Mouse (Mus musculus) liver, embryonic 14.5 days (tissue): ENCODE measurements around the gene Vash2. TPM values are rescaled to one million over a fixed set of nuclear protein-coding genes. Genes with fewer than 3 reads are reported as not detected.

Experiments
- ATAC-seq: fragments of 200-750 bp; cut with Nextera tagmentation; 2 replicates; pipeline ENCODE4 v1.8.0; 2017; ENCODE audit warnings: moderate number of reproducible peaks, mild to moderate bottlenecking, moderate library complexity; ENCODE audit not compliant: insufficient read depth
- DNase-seq, 3 experiments: peaks; one replicate each; pipeline ENCODE4 v3.0.0-alpha.2; 2012 to 2013; ENCODE audit warnings: low read depth in 3 of 3, low spot score in 3 of 3
- H3K27ac ChIP-seq: fragments of 300-500 bp; sonication (generic); 2 replicates; pipeline ENCODE4 v1.5.1; 2014; ENCODE audit warnings: moderate library complexity, mild to moderate bottlenecking, control low read depth, inconsistent platforms
- H3K27me3 ChIP-seq: fragments of 300-500 bp; sonication (generic); 2 replicates; pipeline ENCODE4 v1.6.1; 2014; ENCODE audit warnings: mild to moderate bottlenecking, low read length, moderate library complexity; ENCODE audit not compliant: control insufficient read depth, insufficient read depth
- H3K36me3 ChIP-seq: fragments of 300-500 bp; sonication (generic); replicated peaks from 2 replicates; pipeline ENCODE4 v1.6.1; 2014; ENCODE audit warnings: low read depth; ENCODE audit not compliant: control insufficient read depth, insufficient read depth
- H3K4me1 ChIP-seq, 2 experiments: fragments of 200-500 bp in 1 of 2; fragments of 300-500 bp in 1 of 2; sonication (generic) in 1 of 2; replicated peaks; 2 replicates each; pipeline ENCODE4 v1.6.1; 2012 to 2014; ENCODE audit warnings: antibody characterized with exemption in 1 of 2, inconsistent platforms in 1 of 2, low read length in 1 of 2; ENCODE audit not compliant: control insufficient read depth in 2 of 2, insufficient read depth in 2 of 2
- H3K4me2 ChIP-seq: fragments of 300-500 bp; sonication (generic); 2 replicates; pipeline ENCODE4 v1.6.1; 2014; ENCODE audit warnings: low read depth, mild to moderate bottlenecking, control low read depth, moderate library complexity
- H3K4me3 ChIP-seq, 2 experiments: fragments of 200-500 bp in 1 of 2; fragments of 300-500 bp in 1 of 2; sonication (generic) in 1 of 2; 2 replicates each; pipeline ENCODE4 v1.5.1; 2012 to 2014; ENCODE audit warnings: low read depth in 2 of 2, low read length in 2 of 2, mild to moderate bottlenecking in 2 of 2, control low read depth in 1 of 2, inconsistent platforms in 1 of 2, moderate library complexity in 1 of 2; ENCODE audit not compliant: insufficient read depth in 1 of 2
- H3K9ac ChIP-seq: fragments of 300-500 bp; sonication (generic); replicated peaks from 2 replicates; pipeline ENCODE4 v1.6.1; 2014; ENCODE audit warnings: mild to moderate bottlenecking, control low read depth, moderate library complexity
- H3K9me3 ChIP-seq: fragments of 300-500 bp; sonication (generic); 2 replicates; pipeline ENCODE4 v1.6.1; 2016; ENCODE audit warnings: low read length, mixed read lengths; ENCODE audit not compliant: control insufficient read depth
- CTCF ChIP-seq: IDR thresholded peaks from 2 replicates; pipeline ENCODE4 v1.5.1; 2016; ENCODE audit warnings: antibody characterized with exemption, low read depth, control low read depth
- EP300 ChIP-seq: IDR thresholded peaks from 2 replicates; pipeline ENCODE4 v1.6.1; 2016; ENCODE audit warnings: antibody characterized with exemption, low read depth
- WGBS: fragments of 180-500 bp; shearing (Covaris S2); extraction: QIAGEN DNeasy Blood & Tissue Kit; methylation state at CpG from one replicate; pipeline ENCODE4 v1.1.7; 2014; ENCODE audit not compliant: insufficient replicate concordance; 5-methylcytosine and 5-hydroxymethylcytosine counted together
- polyA plus RNA-seq, 2 experiments: library from polyadenylated mRNA; depleted of rRNA in 1 of 2; stranded (reverse) in 1 of 2; unstranded in 1 of 2; fragments of >200 nt; fragmentation: Nextera tagmentation in 1 of 2; extraction: Ambion mirVana in 1 of 2; gene quantifications; 2 replicates each; pipeline versions ENCODE4 v1.2.1 to v1.2.3; 2012 to 2014

Vash2 gene
- polyA plus RNA-seq, 2 experiments = 0.40 to 0.81 TPM

DNA sequence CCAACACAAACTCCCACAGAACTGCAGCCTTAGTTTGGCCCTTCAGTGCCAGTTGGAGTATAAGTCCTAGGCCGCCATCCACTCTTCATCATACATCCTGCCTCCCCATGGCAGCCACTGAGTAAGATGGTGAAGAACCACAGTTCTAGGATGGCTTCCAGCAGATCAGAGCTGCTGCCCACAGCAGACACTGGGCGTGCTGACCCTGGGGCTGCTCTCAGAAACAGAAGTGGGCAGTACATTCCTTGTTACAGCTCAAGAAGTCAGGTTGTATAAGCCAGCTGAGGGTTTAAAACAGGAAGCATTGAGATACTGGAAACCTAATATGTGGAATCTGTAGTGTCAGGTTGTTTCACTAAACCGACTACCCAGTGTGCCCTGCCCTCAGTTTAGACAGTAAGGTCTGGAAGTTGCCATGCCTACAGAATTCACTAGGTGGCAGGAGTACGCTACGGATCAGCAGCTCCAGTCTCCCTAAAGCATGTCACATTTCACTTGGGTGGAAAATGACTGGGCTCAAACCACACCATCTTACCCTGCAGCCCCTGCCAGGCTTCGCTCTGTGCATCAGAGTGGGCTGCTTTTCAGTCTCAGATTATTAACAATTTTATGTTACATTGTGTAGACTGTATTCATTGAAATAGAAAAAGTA is 34.9 kb downstream of the Vash2 start:
- no peaks in the 10 kb centered on the region for H3K27me3 ChIP-seq
- no peak overlapping the region for H3K9ac ChIP-seq
- 53% methylated on average over 6 of the region's 6 CpGs for WGBS
- peaks cover 30% of the 10 kb centered on the region for H3K36me3 ChIP-seq
- no peak overlapping the region for H3K4me2 ChIP-seq
- TF ChIP-seq EP300 (no peak), CTCF (peak; percentile 81)
- H3K4me3 ChIP-seq = no peak overlapping the region
- no peaks in the 10 kb centered on the region for H3K4me1 ChIP-seq
- H3K27ac ChIP-seq = no peak overlapping the region
- no peaks in the 10 kb centered on the region for H3K9me3 ChIP-seq
- ATAC-seq = peak; percentile 52; the same call in 1 of the 2 replicates
- DNase-seq = peak in 2 of 3 experiments; percentile 24 to 36

DNA sequence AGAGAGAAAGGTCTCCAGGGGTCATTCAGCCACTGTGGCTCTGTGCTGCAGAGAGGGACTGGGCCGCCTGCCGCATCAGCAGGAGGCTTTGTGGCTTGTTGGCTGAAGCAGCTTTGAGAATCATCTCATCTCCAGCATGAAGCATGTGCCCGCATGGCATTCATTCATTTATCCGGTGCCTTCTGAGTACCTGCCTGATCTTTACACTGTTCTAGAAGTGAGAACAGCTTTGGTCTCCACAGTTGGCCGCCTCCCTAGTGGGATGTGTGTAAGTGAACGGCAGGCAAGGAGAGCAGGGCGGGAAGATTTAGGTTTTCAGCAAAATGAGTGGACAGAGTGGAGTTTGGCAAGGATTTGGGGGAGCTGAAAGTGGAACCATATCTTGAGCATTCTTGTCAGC is 39.3 kb downstream of the Vash2 start:
- 75% methylated on average over 7 of the region's 7 CpGs for WGBS

DNA sequence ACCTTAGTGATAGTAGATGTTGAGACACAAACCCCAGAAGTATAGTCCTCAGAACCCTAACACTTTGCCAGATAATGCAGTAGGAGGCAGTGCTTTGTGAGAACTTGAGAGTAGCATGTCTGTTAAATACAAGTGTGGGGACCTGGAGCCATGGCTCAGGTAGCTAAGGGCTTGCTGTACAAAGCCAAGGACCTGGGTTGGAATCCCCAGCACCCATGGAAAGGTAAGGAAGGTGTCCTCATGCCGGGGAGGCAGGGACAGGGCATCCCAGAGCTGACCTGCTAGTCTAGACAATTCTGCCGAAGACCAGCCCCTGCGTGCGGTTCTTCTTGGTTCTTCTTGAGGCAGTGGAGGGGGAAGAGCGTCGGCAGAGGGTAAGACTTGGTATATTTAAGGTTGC is 48.9 kb downstream of the Vash2 start:
- TF ChIP-seq EP300 (no peak), CTCF (no peak)
- 82% methylated on average over 6 of the region's 6 CpGs for WGBS
- H3K4me3 ChIP-seq = no peak overlapping the region
- DNase-seq (no peak), ATAC-seq (no peak)
- H3K27me3 ChIP-seq = no peaks in the 10 kb centered on the region
- no peak overlapping the region for H3K4me2 ChIP-seq
- peaks cover 11 to 16% of the 10 kb centered on the region in 2 experiments for H3K4me1 ChIP-seq
- no peaks in the 10 kb centered on the region for H3K9me3 ChIP-seq
- no peaks in the 10 kb centered on the region; the same call in 1 of the 2 replicates for H3K36me3 ChIP-seq
- H3K27ac ChIP-seq = no peak overlapping the region
- H3K9ac ChIP-seq = no peak overlapping the region

More for the DNA sequence above, 39.3 kb downstream of the Vash2 start:
- H3K4me1 ChIP-seq = no peaks in the 10 kb centered on the region
- H3K36me3 ChIP-seq = peaks cover 32% of the 10 kb centered on the region
- DNase-seq = no peak
- H3K9me3 ChIP-seq = no peaks in the 10 kb centered on the region
- no peak for TF ChIP-seq CTCF
- TF ChIP-seq EP300 = no peak
- no peak overlapping the region for H3K4me2 ChIP-seq
- no peak for ATAC-seq
- no peak overlapping the region for H3K27ac ChIP-seq
- H3K27me3 ChIP-seq = no peaks in the 10 kb centered on the region
- H3K9ac ChIP-seq = no peak overlapping the region
- H3K4me3 ChIP-seq = no peak overlapping the region

DNA sequence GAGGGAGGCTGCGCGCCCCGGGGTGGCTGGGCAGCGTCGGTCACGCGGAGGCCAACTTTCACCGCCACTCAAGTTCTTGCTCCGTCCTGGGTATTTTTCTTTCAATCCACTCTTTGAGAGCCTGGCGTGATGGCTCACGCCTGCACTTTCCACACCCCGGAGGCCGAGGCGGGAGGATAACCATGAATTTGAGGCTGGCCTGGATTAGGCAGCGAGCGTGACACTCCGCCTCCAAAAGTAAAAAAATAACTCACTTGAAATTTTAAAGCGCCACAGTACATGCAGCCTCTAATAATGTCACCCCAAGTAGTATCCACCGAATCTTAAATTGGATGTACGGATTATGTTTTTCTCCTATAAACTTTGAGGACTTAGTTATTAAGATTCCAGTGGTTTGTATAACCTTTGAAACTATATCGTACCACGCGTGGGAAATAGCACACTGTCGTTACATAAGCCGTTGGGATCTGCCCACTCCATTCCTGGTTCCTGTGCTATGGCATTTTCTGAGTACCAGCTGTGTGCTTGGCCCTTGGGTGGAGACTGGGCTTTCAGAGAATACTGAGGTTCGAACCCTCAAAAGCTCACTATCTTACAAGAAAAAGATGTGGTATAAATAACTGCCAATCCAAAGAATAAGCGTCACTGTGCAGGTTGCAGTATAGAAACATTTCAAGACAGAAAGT is 49.9 kb downstream of the Vash2 start:
- DNase-seq = peak; percentile 12 to 28 (median 23)
- H3K27me3 ChIP-seq = no peaks in the 10 kb centered on the region
- H3K27ac ChIP-seq = peak overlapping the region; percentile 90
- peak; percentile 5; the same call in 1 of the 2 replicates for ATAC-seq
- 2% methylated on average over 27 of the region's 27 CpGs for WGBS
- H3K9ac ChIP-seq = peak overlapping the region; percentile 86
- no peak for TF ChIP-seq EP300
- no peaks in the 10 kb centered on the region; the same call in 1 of the 2 replicates for H3K36me3 ChIP-seq
- peak overlapping the region; percentile 95 for H3K4me2 ChIP-seq
- no peaks in the 10 kb centered on the region for H3K9me3 ChIP-seq
- H3K4me3 ChIP-seq = peak overlapping the region; percentile 81 to 82
- peaks cover 11 to 16% of the 10 kb centered on the region in 2 experiments for H3K4me1 ChIP-seq

DNA sequence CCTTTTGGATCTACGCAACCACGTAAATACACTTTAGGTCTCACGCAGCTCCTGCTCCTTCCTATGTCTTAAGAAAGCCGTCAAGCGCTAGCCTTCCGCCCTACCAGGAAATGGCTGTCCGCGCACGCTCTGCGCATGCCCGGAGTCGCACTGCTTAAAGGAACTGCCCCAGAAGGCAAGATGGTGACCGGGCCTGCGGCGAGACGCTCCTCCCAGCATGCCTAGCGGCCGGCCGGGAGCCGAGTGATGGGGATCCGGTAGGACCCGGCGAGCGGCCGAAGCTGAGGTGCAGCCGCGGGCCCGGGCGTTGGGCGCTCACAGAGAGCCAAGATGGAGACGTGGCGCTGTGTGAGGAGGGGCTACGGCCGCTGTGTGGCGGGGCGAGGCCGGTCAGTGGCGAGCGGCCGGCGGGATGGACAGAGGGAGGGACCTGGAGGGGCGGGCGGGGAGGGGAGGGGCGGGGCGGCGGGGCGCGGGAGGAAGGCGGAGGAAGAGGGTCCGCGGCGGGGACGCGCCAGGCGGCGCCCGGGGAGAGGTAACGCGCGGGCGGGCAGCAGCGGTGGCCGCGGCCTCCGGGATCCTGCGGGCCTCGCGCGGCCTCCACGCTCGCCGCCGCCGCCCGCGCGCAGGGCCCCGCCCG is 50.6 kb downstream of the Vash2 start:
- DNase-seq = peak; percentile 95 to 97 (median 96)
- no peaks in the 10 kb centered on the region for H3K9me3 ChIP-seq
- TF ChIP-seq EP300 (no peak), CTCF (no peak)
- ATAC-seq = peak; percentile 95
- under 1% methylated on average over 59 of the region's 79 CpGs for WGBS
- H3K4me3 ChIP-seq = peak overlapping the region; percentile 81 to 82
- H3K4me2 ChIP-seq = peak overlapping the region; percentile 95
- peak overlapping the region; percentile 90 for H3K27ac ChIP-seq
- no peaks in the 10 kb centered on the region; the same call in 1 of the 2 replicates for H3K36me3 ChIP-seq
- H3K9ac ChIP-seq = peak overlapping the region; percentile 86
- H3K27me3 ChIP-seq = no peaks in the 10 kb centered on the region
- H3K4me1 ChIP-seq = peaks cover 11 to 16% of the 10 kb centered on the region in 2 experiments
